Mouse (Mus musculus) cortical plate, adult 2 months (tissue): ENCODE measurements at regions not wholly inside any gene's neighbourhood (a gene's known extent, or its start where the extent isn't known, plus 50 kb on each side); places are given as distances from the start of the nearest gene placed in this dataset.

ENCODE experiments used
- H3K27ac ChIP-seq: fragments of 200-500 bp; 2 replicates; pipeline ENCODE4 v1.5.1; 2012; ENCODE audit warnings: low read length, control low read depth, inconsistent platforms; ENCODE audit not compliant: insufficient read depth
- H3K4me1 ChIP-seq: fragments of 200-500 bp; 2 replicates; pipeline ENCODE4 v1.6.1; 2011; ENCODE audit warnings: low read length; ENCODE audit not compliant: control insufficient read depth, insufficient read depth
- H3K4me3 ChIP-seq: fragments of 200-500 bp; 2 replicates; pipeline ENCODE4 v1.5.1; 2011; ENCODE audit warnings: mild to moderate bottlenecking, low read length, control low read depth; ENCODE audit not compliant: insufficient read depth
- CTCF ChIP-seq: fragments of 200-500 bp; IDR thresholded peaks from 2 replicates; pipeline ENCODE4 v1.5.1; 2011; ENCODE audit warnings: mild to moderate bottlenecking, control low read depth, low read length; ENCODE audit not compliant: insufficient read depth; ENCODE audit errors: extremely low read depth
- POLR2A ChIP-seq: fragments of 200-500 bp; IDR thresholded peaks from 2 replicates; pipeline ENCODE4 v1.6.1; 2011; ENCODE audit warnings: mild to moderate bottlenecking, low read length, control low read depth; ENCODE audit not compliant: insufficient read depth; ENCODE audit errors: extremely low read depth

- Histone ChIP-seq H3K4me3 (no peak overlapping the region), H3K4me1 (no peaks in the 10 kb centered on the region), H3K27ac (no peak overlapping the region)
- TF ChIP-seq POLR2A (no peak), CTCF (no peak)
Measured at GRCm38 (mm10) chr7:135794238-135794637, 78.1 kb upstream of the Mki67 start.

- Histone ChIP-seq H3K4me1 (no peaks in the 10 kb centered on the region), H3K27ac (no peak overlapping the region), H3K4me3 (no peak overlapping the region)
- TF ChIP-seq CTCF: no peak
- TF ChIP-seq POLR2A: no peak
Measured at GRCm38 (mm10) chr7:135794679-135795078, 78.5 kb upstream of the Mki67 start.

- H3K4me3 ChIP-seq: no peak overlapping the region
- no peaks in the 10 kb centered on the region for H3K4me1 ChIP-seq
- TF ChIP-seq CTCF: no peak
- no peak for TF ChIP-seq POLR2A
- no peak overlapping the region for H3K27ac ChIP-seq
Measured at GRCm38 (mm10) chr7:135798441-135798840, 82.3 kb upstream of the Mki67 start.

GRCm38 (mm10) chr7:135802598-135803121 is 86.5 kb upstream of the Mki67 start:
- TF ChIP-seq CTCF (no peak), POLR2A (no peak)
- no peak overlapping the region for H3K27ac ChIP-seq
- no peaks in the 10 kb centered on the region for H3K4me1 ChIP-seq

GRCm38 (mm10) chr7:135804730-135805129 is 88.6 kb upstream of the Mki67 start:
- Histone ChIP-seq H3K4me1 (no peaks in the 10 kb centered on the region), H3K4me3 (no peak overlapping the region), H3K27ac (no peak overlapping the region)
- TF ChIP-seq CTCF (no peak), POLR2A (no peak)

More at GRCm38 (mm10) chr7:135802598-135803121, 86.5 kb upstream of the Mki67 start:
- H3K4me3 ChIP-seq: no peak overlapping the region

GRCm38 (mm10) chr7:135806139-135806538 is 90.0 kb upstream of the Mki67 start:
- Histone ChIP-seq H3K27ac (no peak overlapping the region), H3K4me1 (no peaks in the 10 kb centered on the region), H3K4me3 (no peak overlapping the region)
- TF ChIP-seq POLR2A: no peak
- no peak for TF ChIP-seq CTCF

- no peak overlapping the region for H3K27ac ChIP-seq
- TF ChIP-seq CTCF: no peak
- no peak for TF ChIP-seq POLR2A
- no peaks in the 10 kb centered on the region for H3K4me1 ChIP-seq
- no peak overlapping the region for H3K4me3 ChIP-seq
Measured at GRCm38 (mm10) chr7:135806673-135807072, 90.5 kb upstream of the Mki67 start.

GRCm38 (mm10) chr7:135809167-135809566 is 93.0 kb upstream of the Mki67 start:
- no peaks in the 10 kb centered on the region for H3K4me1 ChIP-seq
- no peak overlapping the region for H3K27ac ChIP-seq
- no peak overlapping the region for H3K4me3 ChIP-seq
- TF ChIP-seq CTCF: no peak
- no peak for TF ChIP-seq POLR2A

- Histone ChIP-seq H3K4me1 (no peaks in the 10 kb centered on the region), H3K27ac (no peak overlapping the region), H3K4me3 (no peak overlapping the region)
- TF ChIP-seq POLR2A (no peak), CTCF (no peak)
Measured at GRCm38 (mm10) chr7:135809751-135810379, 93.7 kb upstream of the Mki67 start.

- TF ChIP-seq CTCF (no peak), POLR2A (no peak)
- Histone ChIP-seq H3K27ac (no peak overlapping the region), H3K4me1 (no peaks in the 10 kb centered on the region), H3K4me3 (no peak overlapping the region)
Measured at GRCm38 (mm10) chr7:135810971-135811370, 94.8 kb upstream of the Mki67 start.
